ENCODE assay signal across 9 mouse cellular contexts in the genomic region with DNA sequence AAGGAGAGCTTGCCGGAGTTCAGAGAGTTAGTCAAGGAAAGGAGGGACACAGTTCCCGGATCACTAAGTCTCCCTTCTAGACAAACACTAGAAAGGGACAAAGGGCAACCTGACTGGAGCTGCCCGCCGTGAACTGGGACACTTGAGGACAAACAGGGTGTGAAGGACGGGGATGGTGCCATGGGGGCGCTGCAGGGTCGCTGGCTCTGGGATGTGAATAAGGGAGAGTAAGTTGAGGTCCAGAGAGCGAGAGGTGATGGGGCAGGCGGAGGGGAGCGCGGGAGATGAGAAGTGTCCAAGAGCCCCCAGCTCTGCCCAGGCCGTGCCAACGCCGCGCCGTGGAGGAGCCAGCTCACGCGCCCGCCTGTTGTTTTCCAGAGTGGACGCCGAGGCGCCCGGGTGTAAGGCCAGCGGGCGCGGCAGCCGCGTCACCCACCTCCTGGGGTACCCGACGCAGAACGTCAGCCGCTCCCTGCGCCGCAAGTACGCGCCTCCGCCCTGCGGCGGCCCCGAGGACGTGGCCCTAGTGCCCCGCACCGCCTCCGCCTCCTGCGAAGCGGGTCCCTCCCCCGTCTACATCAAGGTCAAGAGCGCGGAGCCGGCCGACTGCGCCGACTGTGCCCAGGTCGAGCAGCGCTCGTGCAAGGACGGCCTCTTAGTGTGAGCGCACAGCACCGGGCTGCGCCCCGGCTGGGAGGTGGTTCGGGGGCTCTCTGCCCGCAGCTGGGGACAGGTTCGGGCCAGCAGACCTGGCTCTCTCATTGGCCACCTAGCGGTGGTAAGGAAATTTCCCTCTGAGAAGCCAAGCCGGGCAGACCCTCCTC. TPM values are rescaled to one million over a fixed set of nuclear protein-coding genes. Genes with fewer than 3 reads are reported as not detected.
A peak's percentile ranks its signal among the peaks of the same experiment; 100 is the strongest.
DNase-seq lines count a peak whose midpoint lies in the region; ATAC-seq and TF ChIP-seq lines count a peak whose summit lies in the region.
"Had no signal": no experiment of that assay in that cellular context is flagged by ENCODE, and none has a peak within 500 bp of the region (broad histone marks: within the 10 kb centered on the region; RNA-seq: fewer than 3 reads in every experiment).

No protein-coding gene starts in this region.

- peaks cover 50% of the 10 kb centered on the region for H3K27me3 ChIP-seq in heart, embryonic 14.5 days (ENCODE audit: control insufficient read depth, insufficient read depth, low read length)
- peaks cover 5% of the 10 kb centered on the region; the same call in 1 of the 2 replicates for H3K27me3 ChIP-seq in kidney, postnatal 0 days (ENCODE audit: insufficient read depth, low read length)
- peaks cover 56% of the 10 kb centered on the region for H3K27me3 ChIP-seq in liver, embryonic 11.5 days (replicated peaks; ENCODE audit: control insufficient read depth, insufficient read depth, low read length)
- H3K27me3 ChIP-seq in myocyte (ENCODE audit: control insufficient read depth, insufficient read depth, insufficient read length): no peaks in the 10 kb centered on the region
- H3K27me3 ChIP-seq in splenic B cell, adult 2 months (ENCODE audit: control insufficient read depth, insufficient read depth, low read length, poor library complexity, severe bottlenecking): no peaks in the 10 kb centered on the region; the same call in 1 of the 2 replicates

- peak overlapping the region; percentile 16 for H3ac ChIP-seq in myocyte (ENCODE audit: control insufficient read depth, insufficient read length)

- peak overlapping the region; percentile 77 for H3K9ac ChIP-seq in heart, embryonic 14.5 days (ENCODE audit: low read length)
- peak overlapping the region; percentile 64 for H3K9ac ChIP-seq in kidney, postnatal 0 days (ENCODE audit: low read depth, low read length)
- H3K9ac ChIP-seq in liver, embryonic 11.5 days (ENCODE audit: low read depth, low read length): no peak overlapping the region

- H3K4me2 ChIP-seq in heart, embryonic 14.5 days (ENCODE audit: low read length): peak overlapping the region; percentile 100
- H3K4me2 ChIP-seq in kidney, postnatal 0 days (ENCODE audit: low read length): peak overlapping the region; percentile 97
- peak overlapping the region; percentile 89 for H3K4me2 ChIP-seq in liver, embryonic 11.5 days
- peak overlapping the region; percentile 86 for H3K4me2 ChIP-seq in myocyte (ENCODE audit: low read depth)

- peak; percentile 73 for TF ChIP-seq CTCF in kidney, postnatal 0 days (IDR thresholded peaks at IDR 0.05; ENCODE audit: low read depth)

- under 1% methylated on average over 65 of the region's 66 CpGs for WGBS in heart, embryonic 14.5 days
- under 1% methylated on average over 64 of the region's 66 CpGs for WGBS in kidney, postnatal 0 days
- WGBS in liver, embryonic 11.5 days: 1% methylated on average over 63 of the region's 66 CpGs

- peak; percentile 61 for TF ChIP-seq POLR2A in myocyte (IDR thresholded peaks at IDR 0.05; ENCODE audit: insufficient read length, low read depth)

- peak; percentile 81 for ATAC-seq in heart, embryonic 14.5 days (ENCODE audit: insufficient number of reproducible peaks, insufficient read depth, low FRiP score, low read depth)
- peak; percentile 90 for ATAC-seq in kidney, postnatal 0 days (replicated peaks; ENCODE audit: low FRiP score, low read depth)
- ATAC-seq in liver, embryonic 11.5 days (replicated peaks; ENCODE audit: low FRiP score): peak; percentile 63

- H3K79me2 ChIP-seq in myocyte (ENCODE audit: control insufficient read depth, insufficient read depth): no peaks in the 10 kb centered on the region

- peak overlapping the region; percentile 56 to 65 for H3K4me3 ChIP-seq in heart, embryonic 14.5 days (ENCODE audit: control insufficient read depth in 1 of 2, insufficient read depth in 1 of 2, low read depth in 1 of 2, low read length in 2 of 2)
- peak overlapping the region; percentile 61 for H3K4me3 ChIP-seq in kidney, postnatal 0 days (replicated peaks; ENCODE audit: low read depth, low read length)
- peak overlapping the region; percentile 56 for H3K4me3 ChIP-seq in liver, embryonic 11.5 days (ENCODE audit: low read depth, low read length)
- peak overlapping the region; percentile 12 for H3K4me3 ChIP-seq in myocyte

- peak overlapping the region in 1 of 2 experiments; percentile 35; a peak in 1 of 4 replicates for H3K27ac ChIP-seq in heart, embryonic 14.5 days (replicated peaks in 1 of 2; ENCODE audit: control insufficient read depth in 1 of 2, insufficient read depth in 1 of 2, low read depth in 2 of 2, low read length in 2 of 2)
- H3K27ac ChIP-seq in kidney, postnatal 0 days: peak overlapping the region; percentile 73
- no peak overlapping the region for H3K27ac ChIP-seq in liver, embryonic 11.5 days (ENCODE audit: low read depth, low read length)

- H3K36me3 ChIP-seq in heart, embryonic 14.5 days (ENCODE audit: control insufficient read depth, insufficient read depth, low read length): no peaks in the 10 kb centered on the region
- H3K36me3 ChIP-seq in kidney, postnatal 0 days (ENCODE audit: insufficient read depth, low read length): no peaks in the 10 kb centered on the region
- H3K36me3 ChIP-seq in liver, embryonic 11.5 days (ENCODE audit: control insufficient read depth, insufficient read depth, low read length): no peaks in the 10 kb centered on the region
- H3K36me3 ChIP-seq in myocyte (ENCODE audit: control insufficient read depth, insufficient read depth): no peaks in the 10 kb centered on the region
- no peaks in the 10 kb centered on the region for H3K36me3 ChIP-seq in splenic B cell, adult 2 months (ENCODE audit: control insufficient read depth, insufficient read depth, low read length, poor library complexity, severe bottlenecking)
- H3K36me3 ChIP-seq: G1E had no signal

- no peaks in the 10 kb centered on the region for H3K9me3 ChIP-seq in heart, embryonic 14.5 days (ENCODE audit: control insufficient read depth, low read length)
- H3K9me3 ChIP-seq in kidney, postnatal 0 days (replicated peaks; ENCODE audit: low read length): no peaks in the 10 kb centered on the region
- no peaks in the 10 kb centered on the region for H3K9me3 ChIP-seq in liver, embryonic 11.5 days (ENCODE audit: control insufficient read depth, low read length)

- H3K4me1 ChIP-seq in heart, embryonic 14.5 days (ENCODE audit: control insufficient read depth in 2 of 2, insufficient read depth in 2 of 2, low read length in 2 of 2): peaks cover 10 to 14% of the 10 kb centered on the region in 2 experiments; a peak in 3 of 4 replicates
- H3K4me1 ChIP-seq in kidney, postnatal 0 days (replicated peaks; ENCODE audit: insufficient read depth, low read length): peaks cover 6% of the 10 kb centered on the region; the same call in 1 of the 2 replicates
- no peaks in the 10 kb centered on the region for H3K4me1 ChIP-seq in liver, embryonic 11.5 days (replicated peaks; ENCODE audit: control insufficient read depth, insufficient read depth, low read length)

- DNase-seq in 3T3-L1 (ENCODE audit: low read depth, low spot score): peak; percentile 45
- peak; percentile 46 to 47 for DNase-seq in adrenal gland, postnatal 4 days (ENCODE audit: low spot score in 2 of 2)
- DNase-seq in fibroblast of lung, adult 2 months (ENCODE audit: low read depth): peak; percentile 27
- DNase-seq in kidney, postnatal 0 days (ENCODE audit: low spot score): peak; percentile 90
- peak; percentile 67 for DNase-seq in liver, embryonic 11.5 days (ENCODE audit: low spot score)
- peak; percentile 77 for DNase-seq in splenic B cell, adult 2 months (ENCODE audit: low read depth, low spot score)

TF ChIP-seq in myocyte, 11 proteins besides CTCF, POLR2A, EP300 and RAD21:
- TF ChIP-seq CEBPB (IDR thresholded peaks at IDR 0.05; ENCODE audit: insufficient read depth, poor library complexity, severe bottlenecking) (no peak), MYOG (IDR thresholded peaks at IDR 0.05; ENCODE audit: control insufficient read depth in 1 of 3, insufficient read depth in 1 of 3, insufficient read length in 2 of 3, low read depth in 2 of 3) (peak in 1 of 3 experiments; percentile 28)

RNA-seq across cellular contexts. Expression of a gene that starts 7.1 kb away (rescaled TPM):
- under 1 TPM in 1 of 2 experiments, not detected in 1; 0.17 TPM for total RNA-seq in adrenal gland, postnatal 4 days (2021)
- polyA plus RNA-seq in heart, embryonic 14.5 days (2014; fragmentation: Nextera tagmentation; extraction: Ambion mirVana): 0.22 and 0.23 TPM in 2 replicates
- 1.0 and 1.6 TPM in 2 replicates for polyA plus RNA-seq in kidney, postnatal 0 days (2015; fragmentation: Nextera tagmentation; extraction: Ambion mirVana)
- polyA plus RNA-seq in liver, embryonic 11.5 days (2014; fragmentation: Nextera tagmentation; extraction: Ambion mirVana): not detected in 2 replicates
- polyA plus RNA-seq in myocyte (2012; fragmentation: generic; extraction: Trizol): not detected
- total RNA-seq: G1E had no signal
- polyA plus RNA-seq: G1E had no signal

RNA-seq across cellular contexts. Expression of a gene that starts 27.5 kb away (rescaled TPM):
- under 1 TPM; 0.25 to 0.28 TPM for total RNA-seq in adrenal gland, postnatal 4 days (2021)
- 0.12 TPM in 1 of 2 replicates, not detected in the other for polyA plus RNA-seq in heart, embryonic 14.5 days (2014; fragmentation: Nextera tagmentation; extraction: Ambion mirVana)
- 0.16 and 0.18 TPM in 2 replicates for polyA plus RNA-seq in kidney, postnatal 0 days (2015; fragmentation: Nextera tagmentation; extraction: Ambion mirVana)
- polyA plus RNA-seq in liver, embryonic 11.5 days (2014; fragmentation: Nextera tagmentation; extraction: Ambion mirVana): not detected in 2 replicates
- polyA plus RNA-seq in myocyte (2012; fragmentation: generic; extraction: Trizol): not detected
- polyA plus RNA-seq: G1E had no signal

RNA-seq across cellular contexts. Expression of a gene that starts 39.5 kb away (rescaled TPM):
- not detected for total RNA-seq in adrenal gland, postnatal 4 days (2021)
- polyA plus RNA-seq in heart, embryonic 14.5 days (2014; fragmentation: Nextera tagmentation; extraction: Ambion mirVana): not detected in 2 replicates
- not detected in 2 replicates for polyA plus RNA-seq in kidney, postnatal 0 days (2015; fragmentation: Nextera tagmentation; extraction: Ambion mirVana)
- 0.11 TPM in 1 of 2 replicates, not detected in the other for polyA plus RNA-seq in liver, embryonic 11.5 days (2014; fragmentation: Nextera tagmentation; extraction: Ambion mirVana)
- not detected for polyA plus RNA-seq in myocyte (2012; fragmentation: generic; extraction: Trizol)
- total RNA-seq: G1E had no signal
- polyA plus RNA-seq: G1E had no signal

RNA-seq across cellular contexts. Expression of a gene that starts 42.3 kb away (rescaled TPM):
- 1 to 10 TPM; 2.0 to 2.1 TPM for total RNA-seq in adrenal gland, postnatal 4 days (2021)
- polyA plus RNA-seq in heart, embryonic 14.5 days (2014; fragmentation: Nextera tagmentation; extraction: Ambion mirVana): 2.0 and 2.6 TPM in 2 replicates
- 1.1 and 1.3 TPM in 2 replicates for polyA plus RNA-seq in kidney, postnatal 0 days (2015; fragmentation: Nextera tagmentation; extraction: Ambion mirVana)
- 0.77 and 1.4 TPM in 2 replicates for polyA plus RNA-seq in liver, embryonic 11.5 days (2014; fragmentation: Nextera tagmentation; extraction: Ambion mirVana)
- polyA plus RNA-seq in myocyte (2012; fragmentation: generic; extraction: Trizol): not detected
- polyA plus RNA-seq: G1E had no signal

Comparison
In these comparisons a context has a peak if more than half of its experiments do, and no peak if none do; other contexts are left out.
1. DNase-seq: peak in every context shown above with its lines; median percentile 90 in kidney, postnatal 0 days; 77 in splenic B cell, adult 2 months; 67 in liver, embryonic 11.5 days; 46 in adrenal gland, postnatal 4 days; 45 in 3T3-L1; 27 in fibroblast of lung, adult 2 months.